Mouse (Mus musculus) spleen, postnatal 4 days (tissue): ENCODE measurements around the gene Lasp1.

Source experiments
- DNase-seq, 2 experiments: peaks; one replicate each; pipeline ENCODE4 v3.0.0; 2022; ENCODE audit warnings: low spot score in 2 of 2

Gene Lasp1

GRCm38 (mm10) chr11:97796910-97797309 is 1.9 kb upstream of the Lasp1 start:
- DNase-seq = peak; percentile 75 to 82

DNA sequence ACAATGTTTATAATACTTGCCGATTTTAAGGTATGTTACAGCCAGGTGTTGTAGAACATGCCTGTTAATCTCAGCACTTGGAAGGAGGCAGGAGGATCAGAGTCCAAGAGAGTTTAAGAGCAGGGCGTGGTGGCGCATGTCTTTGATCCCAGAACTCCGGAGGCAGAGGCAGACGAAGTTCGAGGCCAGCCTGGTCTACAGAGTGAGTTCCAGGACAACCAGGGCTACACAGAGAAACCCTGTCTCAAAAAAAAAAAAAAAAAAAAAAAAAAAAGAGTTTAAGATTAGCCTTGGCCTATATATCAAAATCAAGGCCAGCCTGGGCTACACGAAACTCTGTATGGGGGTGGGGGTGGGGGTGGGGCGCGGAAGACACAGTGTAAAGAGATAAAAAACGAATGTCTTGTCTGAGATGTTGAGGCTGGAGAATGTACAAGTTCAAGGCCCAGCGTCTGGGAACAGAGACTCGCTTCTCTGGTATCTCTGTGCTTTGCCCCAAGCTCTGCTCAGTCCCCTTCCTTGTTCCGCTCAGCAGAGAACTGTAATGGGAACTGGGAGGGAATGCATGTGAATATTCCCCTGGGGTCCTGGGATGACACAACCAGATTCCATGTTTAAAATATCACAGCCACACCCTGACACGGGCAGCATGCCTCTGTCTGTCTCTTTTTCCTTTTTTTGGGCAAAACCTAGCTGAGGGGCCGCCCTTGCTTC is 1.3 kb upstream of the Lasp1 start:
- DNase-seq = peak in 1 of 2 experiments; percentile 51

- no peak for DNase-seq
Measured at GRCm38 (mm10) chr11:97798083-97798435, 741 bp upstream of the Lasp1 start.

DNA sequence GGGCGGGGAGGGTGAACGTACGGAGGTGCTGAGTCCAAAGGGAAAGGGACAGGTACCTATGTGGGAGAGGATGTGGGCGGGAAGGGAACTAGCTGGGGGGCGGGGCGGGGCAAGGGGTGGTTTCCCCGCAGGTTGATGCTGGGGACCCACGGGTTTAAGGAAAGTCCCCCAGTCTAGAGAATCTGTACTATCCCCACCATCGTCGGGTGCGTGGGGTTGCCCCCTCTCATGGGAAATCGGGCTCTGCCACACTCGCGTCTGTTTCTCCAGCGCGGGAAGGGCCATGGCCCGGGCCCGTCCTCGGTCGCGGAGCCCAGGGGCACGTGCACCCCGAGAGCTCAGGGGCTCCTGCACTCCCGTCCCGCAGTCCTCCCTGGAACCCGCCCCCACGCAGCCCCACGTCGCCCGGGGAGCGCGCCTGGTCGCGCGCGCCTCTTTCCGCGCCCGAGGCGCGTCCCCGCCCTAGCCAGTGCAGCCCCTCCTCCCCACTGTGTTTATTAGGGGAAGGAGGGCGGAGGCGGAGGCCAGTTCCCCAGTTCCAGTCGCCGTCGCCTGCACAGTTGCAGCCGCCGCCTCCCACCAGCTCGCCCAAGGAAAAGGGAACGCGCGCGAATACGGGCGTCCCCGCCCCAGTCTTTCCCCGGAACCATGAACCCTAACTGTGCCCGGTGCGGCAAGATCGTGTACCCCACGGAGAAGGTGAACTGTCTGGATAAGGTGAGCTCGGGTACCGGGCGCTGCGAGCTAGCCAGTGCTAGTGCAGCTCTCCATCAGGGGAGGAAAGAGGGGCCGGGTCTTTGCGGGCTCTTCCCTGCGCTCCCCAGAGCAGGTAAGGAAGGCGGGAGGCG is 570 bp downstream of the Lasp1 start:
- peak; percentile 77 to 88 for DNase-seq

DNA sequence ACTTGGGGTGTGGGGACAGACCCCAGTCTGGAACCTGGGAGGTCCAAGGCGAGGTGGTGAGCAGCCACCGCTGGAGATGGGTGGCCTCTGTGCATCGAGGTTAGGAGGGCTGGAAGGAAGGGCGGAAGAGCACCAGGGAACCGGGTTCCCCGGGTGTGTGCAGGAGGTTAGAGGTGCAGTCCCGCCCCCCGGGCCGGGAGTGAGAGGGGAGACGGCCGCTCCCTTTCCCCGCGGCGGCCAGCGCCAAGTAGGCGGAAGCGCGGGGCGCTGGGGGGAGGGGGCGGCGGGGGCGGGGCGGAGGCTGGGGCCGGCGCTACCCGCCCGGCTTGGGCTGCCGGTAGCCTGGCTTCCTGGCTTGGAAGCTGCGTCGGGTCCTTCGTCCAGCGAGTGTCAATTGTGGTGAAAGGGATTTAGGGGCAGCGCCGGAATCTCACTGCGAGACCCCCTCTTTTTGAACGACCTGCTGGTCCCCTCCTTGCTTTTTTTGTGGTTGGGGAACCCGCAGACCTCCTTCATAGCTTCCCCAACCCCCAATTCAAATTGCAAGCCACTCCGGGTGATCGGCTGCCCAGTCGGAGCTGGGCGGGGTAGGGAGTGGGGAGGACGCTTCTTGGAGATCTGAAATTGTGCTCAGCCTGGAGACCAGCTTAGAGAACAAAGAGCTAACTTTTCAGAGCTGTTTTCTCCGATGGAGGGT is 1.3 kb downstream of the Lasp1 start:
- DNase-seq = peak; percentile 64 to 84

- DNase-seq = peak in 1 of 2 experiments; percentile 55
Measured at GRCm38 (mm10) chr11:97800691-97801408, 2.0 kb downstream of the Lasp1 start.

- DNase-seq = peak in 1 of 2 experiments; percentile 61
Measured at GRCm38 (mm10) chr11:97801409-97802193, 2.8 kb downstream of the Lasp1 start.

- no peak for DNase-seq
Measured at GRCm38 (mm10) chr11:97802194-97802470, 3.3 kb downstream of the Lasp1 start.

GRCm38 (mm10) chr11:97802495-97802894 is 3.7 kb downstream of the Lasp1 start:
- DNase-seq = no peak

- DNase-seq = no peak
Measured at GRCm38 (mm10) chr11:97803847-97804246, 5.0 kb downstream of the Lasp1 start.

GRCm38 (mm10) chr11:97804841-97805661 is 6.3 kb downstream of the Lasp1 start:
- DNase-seq = peak in 1 of 2 experiments; percentile 58

GRCm38 (mm10) chr11:97805662-97806612 is 7.1 kb downstream of the Lasp1 start:
- DNase-seq = peak in 1 of 2 experiments; percentile 55

- DNase-seq = no peak
Measured at GRCm38 (mm10) chr11:97806613-97806964, 7.8 kb downstream of the Lasp1 start.

- no peak for DNase-seq
Measured at GRCm38 (mm10) chr11:97807626-97808025, 8.8 kb downstream of the Lasp1 start.

GRCm38 (mm10) chr11:97808093-97808492 is 9.3 kb downstream of the Lasp1 start:
- peak in 1 of 2 experiments; percentile 54 for DNase-seq

GRCm38 (mm10) chr11:97808621-97809234 is 9.9 kb downstream of the Lasp1 start:
- peak in 1 of 2 experiments; percentile 58 for DNase-seq

GRCm38 (mm10) chr11:97809235-97810121 is 10.7 kb downstream of the Lasp1 start:
- DNase-seq = peak in 1 of 2 experiments; percentile 51

DNA sequence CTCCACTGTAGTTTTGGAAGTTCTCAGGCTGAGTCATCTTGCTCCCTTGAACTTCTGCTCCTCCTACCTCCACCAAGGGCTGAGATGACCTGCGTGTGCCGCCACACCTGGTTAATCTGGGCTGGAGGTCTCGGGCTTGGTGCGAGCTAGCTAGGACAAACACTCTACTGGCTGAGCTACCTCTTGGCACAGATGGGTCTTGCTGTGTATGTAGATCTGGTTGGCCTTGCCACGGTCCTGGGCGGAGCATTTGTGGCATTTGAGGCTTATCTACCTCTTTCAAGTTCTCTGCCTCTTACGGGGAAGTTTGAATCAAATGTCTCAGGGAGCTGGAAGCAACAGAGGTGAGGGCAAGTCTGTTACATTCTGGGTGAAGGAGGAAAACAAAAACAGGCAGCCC is 11.6 kb downstream of the Lasp1 start:
- no peak for DNase-seq
